Mouse (Mus musculus) G1E (cell line): ENCODE data around the gene Ptprm. TPM values are rescaled to one million over a fixed set of nuclear protein-coding genes. Genes with fewer than 3 reads are reported as not detected.

Experiments used
- ATAC-seq: 2 replicates; pipeline ENCODE4 v1.8.0; 2016; ENCODE audit warnings: mild to moderate bottlenecking; ENCODE audit not compliant: insufficient number of reproducible peaks, poor library complexity, low FRiP score, severe bottlenecking; ENCODE audit errors: extremely low read depth
- DNase-seq: peaks from one replicate; pipeline ENCODE4 v3.0.0; 2012; ENCODE audit warnings: low spot score
- H3K27me3 ChIP-seq: 2 replicates; pipeline ENCODE4 v1.6.1; 2012; ENCODE audit warnings: mild to moderate bottlenecking, low read length, inconsistent platforms; ENCODE audit not compliant: insufficient read depth
- H3K36me3 ChIP-seq: replicated peaks from 2 replicates; pipeline ENCODE3; 2012; ENCODE audit warnings: mild to moderate bottlenecking, inconsistent platforms
- H3K4me1 ChIP-seq: 2 replicates; pipeline ENCODE4 v1.6.1; 2012; ENCODE audit warnings: low read depth, low read length, inconsistent platforms, mixed read lengths; ENCODE audit not compliant: insufficient read depth
- H3K4me3 ChIP-seq: 2 replicates; pipeline ENCODE4 v1.5.1; 2012; ENCODE audit warnings: low read depth, mild to moderate bottlenecking, inconsistent platforms, low read length, moderate library complexity, mixed read lengths
- H3K9me3 ChIP-seq: replicated peaks from 2 replicates; pipeline ENCODE4 v1.6.1; 2012; ENCODE audit warnings: inconsistent platforms
- CTCF ChIP-seq: IDR thresholded peaks from 2 replicates; pipeline ENCODE4 v1.5.1; 2012; ENCODE audit warnings: low read depth, low read length, inconsistent platforms, mixed read lengths
- GATA1 ChIP-seq: IDR thresholded peaks from 2 replicates; pipeline ENCODE4 v1.6.1; 2012; ENCODE audit warnings: borderline replicate concordance, low read length, inconsistent platforms, mixed read lengths
- GATA2 ChIP-seq: IDR thresholded peaks from 2 replicates; pipeline ENCODE4 v1.6.1; 2012; ENCODE audit warnings: low read depth, low read length, inconsistent platforms, borderline replicate concordance
- POLR2AphosphoS5 ChIP-seq: IDR thresholded peaks from 2 replicates; pipeline ENCODE4 v1.6.1; 2012; ENCODE audit warnings: low read depth, low read length, inconsistent platforms; ENCODE audit not compliant: insufficient replicate concordance
- TAL1 ChIP-seq: conservative IDR thresholded peaks from 2 replicates; pipeline ENCODE4 v1.6.1; 2012; ENCODE audit warnings: low read depth, low read length, inconsistent platforms, mixed read lengths
- polyA plus RNA-seq: library from polyadenylated mRNA; stranded (reverse); fragments of >175 nt; gene quantifications from 2 replicates; pipeline ENCODE4 v1.2.3, GENCODE M21; 2012
- total RNA-seq, 2 experiments: library from RNA; stranded (forward) in 1 of 2; stranded (reverse) in 1 of 2; fragments of 200-1000 nt in 1 of 2; fragments of >200 nt in 1 of 2; fragmentation: Nextera tagmentation in 1 of 2; gene quantifications; 2 replicates each; pipeline ENCODE4 v1.2.3; 2014 to 2017

Ptprm gene
- total and polyA plus RNA-seq, 3 experiments, result 0.27 TPM; not detected in 2

DNA sequence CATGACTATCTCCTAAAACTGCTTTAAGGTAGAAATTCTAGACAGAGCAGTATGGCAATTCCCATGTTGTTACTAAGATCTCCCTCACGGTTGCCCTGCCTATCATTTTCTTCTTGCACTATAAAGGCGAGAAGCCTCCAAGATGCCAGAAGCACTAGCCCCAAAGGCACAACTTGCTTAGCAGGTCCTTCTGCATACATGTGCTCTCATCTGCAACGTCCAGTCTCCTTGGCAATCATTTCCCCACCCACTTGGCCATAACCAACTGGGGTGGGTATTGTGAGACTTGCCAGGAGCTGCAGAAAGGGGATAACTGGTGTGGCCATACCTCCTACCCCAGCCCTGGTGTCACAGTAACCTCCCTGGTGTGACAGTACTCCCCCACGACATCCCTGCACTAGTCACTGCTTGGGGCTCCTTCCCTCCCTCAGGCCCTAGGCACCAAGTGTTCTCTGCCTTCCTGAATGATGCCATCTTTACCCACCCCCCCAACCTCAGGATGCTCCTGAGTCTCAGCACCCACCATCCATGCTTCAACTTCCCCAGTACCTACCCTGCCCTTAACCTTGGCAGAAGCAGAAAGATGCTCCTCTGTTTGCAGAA lies 108.9 kb downstream of the Ptprm start:
- no peak overlapping the region for H3K4me3 ChIP-seq
- H3K4me1 ChIP-seq, result no peaks in the 10 kb centered on the region
- H3K36me3 ChIP-seq, result no peaks in the 10 kb centered on the region
- TF ChIP-seq TAL1, result no peak
- no peak for TF ChIP-seq GATA1
- no peak for TF ChIP-seq CTCF
- TF ChIP-seq GATA2, result no peak
- no peak for TF ChIP-seq POLR2AphosphoS5
- H3K27me3 ChIP-seq, result no peaks in the 10 kb centered on the region
- peaks cover 24% of the 10 kb centered on the region for H3K9me3 ChIP-seq
- no peak for ATAC-seq
- no peak for DNase-seq

- no peaks in the 10 kb centered on the region for H3K27me3 ChIP-seq
- no peak overlapping the region for H3K4me3 ChIP-seq
- no peaks in the 10 kb centered on the region for H3K4me1 ChIP-seq
- peaks cover 29% of the 10 kb centered on the region for H3K9me3 ChIP-seq
- TF ChIP-seq TAL1 (no peak), CTCF (no peak), POLR2AphosphoS5 (no peak), GATA1 (no peak), GATA2 (no peak)
- ATAC-seq (no peak), DNase-seq (no peak)
- H3K36me3 ChIP-seq, result no peaks in the 10 kb centered on the region
Measured at GRCm38 (mm10) chr17:67242774-67243495, 111.3 kb downstream of the Ptprm start.

- H3K9me3 ChIP-seq, result peaks cover 35% of the 10 kb centered on the region
- no peaks in the 10 kb centered on the region for H3K4me1 ChIP-seq
- ATAC-seq, result no peak
- no peak for DNase-seq
- H3K36me3 ChIP-seq, result no peaks in the 10 kb centered on the region
- TF ChIP-seq GATA1 (no peak), CTCF (no peak), TAL1 (no peak), POLR2AphosphoS5 (no peak), GATA2 (no peak)
- H3K4me3 ChIP-seq, result no peak overlapping the region
- H3K27me3 ChIP-seq, result no peaks in the 10 kb centered on the region
Measured at GRCm38 (mm10) chr17:67241951-67242773, 112.1 kb downstream of the Ptprm start.

- TF ChIP-seq GATA2 (no peak), CTCF (no peak), TAL1 (no peak), POLR2AphosphoS5 (no peak), GATA1 (no peak)
- no peaks in the 10 kb centered on the region for H3K27me3 ChIP-seq
- DNase-seq, result no peak
- H3K4me3 ChIP-seq, result no peak overlapping the region
- ATAC-seq, result no peak
- peaks cover 34% of the 10 kb centered on the region for H3K9me3 ChIP-seq
- H3K36me3 ChIP-seq, result no peaks in the 10 kb centered on the region
- H3K4me1 ChIP-seq, result no peaks in the 10 kb centered on the region
Measured at GRCm38 (mm10) chr17:67238866-67239265, 115.4 kb downstream of the Ptprm start.

- Histone ChIP-seq H3K9me3 (peaks cover 37% of the 10 kb centered on the region), H3K4me3 (no peak overlapping the region), H3K36me3 (no peaks in the 10 kb centered on the region), H3K27me3 (no peaks in the 10 kb centered on the region), H3K4me1 (no peaks in the 10 kb centered on the region)
- TF ChIP-seq GATA2, result no peak
- TF ChIP-seq GATA1, result no peak
- no peak for TF ChIP-seq TAL1
- no peak for TF ChIP-seq CTCF
- TF ChIP-seq POLR2AphosphoS5, result no peak
- ATAC-seq, result no peak
- DNase-seq, result no peak
Measured at GRCm38 (mm10) chr17:67237407-67237806, 116.8 kb downstream of the Ptprm start.

- Histone ChIP-seq H3K9me3 (peaks cover 36% of the 10 kb centered on the region), H3K4me3 (no peak overlapping the region), H3K27me3 (no peaks in the 10 kb centered on the region), H3K4me1 (no peaks in the 10 kb centered on the region), H3K36me3 (no peaks in the 10 kb centered on the region)
- TF ChIP-seq GATA2, result no peak
- TF ChIP-seq GATA1, result no peak
- no peak for TF ChIP-seq POLR2AphosphoS5
- no peak for TF ChIP-seq TAL1
- no peak for TF ChIP-seq CTCF
- no peak for ATAC-seq
- DNase-seq, result no peak
Measured at GRCm38 (mm10) chr17:67233063-67233462, 121.2 kb downstream of the Ptprm start.
